Mouse (Mus musculus) small intestine, adult 2 months (tissue): ENCODE measurements around the gene Glp2r. TPM values are rescaled to one million over a fixed set of nuclear protein-coding genes. Genes with fewer than 3 reads are reported as not detected.

Experiments
- H3K27ac ChIP-seq: fragments of 200-500 bp; 2 replicates; pipeline ENCODE4 v1.5.1; 2012; ENCODE audit warnings: low read depth, low read length, control low read depth, inconsistent platforms; ENCODE audit not compliant: insufficient read depth
- H3K27me3 ChIP-seq: fragments of 200-500 bp; 2 replicates; pipeline ENCODE4 v1.6.1; 2012; ENCODE audit warnings: mild to moderate bottlenecking, moderate library complexity, low read length, inconsistent platforms; ENCODE audit not compliant: control insufficient read depth, insufficient read depth
- H3K36me3 ChIP-seq: fragments of 200-500 bp; 2 replicates; pipeline ENCODE4 v1.6.1; 2012; ENCODE audit warnings: mild to moderate bottlenecking, low read length, control low read depth, inconsistent platforms; ENCODE audit not compliant: control insufficient read depth, insufficient read depth
- H3K4me1 ChIP-seq: fragments of 200-500 bp; 2 replicates; pipeline ENCODE4 v1.6.1; 2012; ENCODE audit warnings: low read length, inconsistent platforms, mixed read lengths; ENCODE audit not compliant: control insufficient read depth, insufficient read depth, insufficient read length
- H3K4me3 ChIP-seq: fragments of 200-500 bp; 2 replicates; pipeline ENCODE4 v1.5.1; 2012; ENCODE audit warnings: low read depth, mild to moderate bottlenecking, control low read depth, inconsistent platforms, low read length, moderate library complexity
- CTCF ChIP-seq: fragments of 200-500 bp; IDR thresholded peaks from 2 replicates; pipeline ENCODE4 v1.5.1; 2012; ENCODE audit warnings: low read depth, mild to moderate bottlenecking, control low read depth, inconsistent platforms, low read length, moderate library complexity, mixed read lengths; ENCODE audit not compliant: insufficient replicate concordance, insufficient read length; ENCODE audit errors: extremely low read depth
- POLR2A ChIP-seq: fragments of 200-500 bp; IDR thresholded peaks from 2 replicates; pipeline ENCODE4 v1.6.1; 2012; ENCODE audit warnings: low read depth, mild to moderate bottlenecking, control low read depth, inconsistent platforms, low read length, moderate library complexity
- WGBS: fragments of 180-500 bp; shearing (Covaris S2); methylation state at CpG from one replicate; pipeline ENCODE4 v1.1.7; 2018; 5-methylcytosine and 5-hydroxymethylcytosine counted together
- polyA plus RNA-seq: library from polyadenylated mRNA; depleted of rRNA; stranded (reverse); fragments of >200 nt; gene quantifications from 2 replicates; pipeline ENCODE4 v1.2.3, GENCODE M21; 2012; rRNA removed

Glp2r gene
- polyA plus RNA-seq, 1 experiment, result 2.1 TPM

- Histone ChIP-seq H3K36me3 (no peaks in the 10 kb centered on the region), H3K4me3 (no peak overlapping the region), H3K4me1 (peaks cover 3% of the 10 kb centered on the region; the same call in 1 of the 2 replicates), H3K27ac (no peak overlapping the region), H3K27me3 (no peaks in the 10 kb centered on the region)
- TF ChIP-seq POLR2A (no peak), CTCF (no peak)
- WGBS, result 66% methylated on average over 3 of the region's 3 CpGs
These were observed 137.2 kb downstream of the Glp2r start for GRCm38 (mm10) chr11:67633620-67634229.

DNA sequence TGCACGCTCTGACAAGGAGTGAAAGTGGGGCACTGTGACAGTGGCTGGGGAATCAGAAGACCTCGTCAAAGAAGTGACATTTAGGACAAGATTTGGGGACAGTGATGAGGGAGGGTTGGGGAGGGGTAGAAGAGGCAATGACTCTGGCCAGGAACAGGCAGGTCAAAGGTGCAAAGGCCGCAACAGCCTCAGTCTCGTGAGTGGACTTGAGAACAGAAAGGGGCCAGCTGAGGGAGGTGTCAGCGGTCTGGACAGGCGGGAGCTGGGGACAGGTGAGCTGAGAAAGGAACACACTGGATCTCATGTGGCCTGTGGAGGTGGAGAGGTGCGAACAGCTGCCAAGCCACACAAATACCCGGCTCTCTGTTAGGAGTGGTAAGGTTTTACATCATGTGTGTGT is 138.0 kb downstream of the Glp2r start:
- H3K4me3 ChIP-seq, result no peak overlapping the region
- 67% methylated on average over 8 of the region's 8 CpGs for WGBS
- H3K27me3 ChIP-seq, result no peaks in the 10 kb centered on the region
- H3K27ac ChIP-seq, result no peak overlapping the region
- peaks cover 3% of the 10 kb centered on the region; the same call in 1 of the 2 replicates for H3K4me1 ChIP-seq
- TF ChIP-seq POLR2A, result no peak
- no peak for TF ChIP-seq CTCF
- no peaks in the 10 kb centered on the region for H3K36me3 ChIP-seq

GRCm38 (mm10) chr11:67628522-67628921 is 142.4 kb downstream of the Glp2r start:
- H3K36me3 ChIP-seq, result no peaks in the 10 kb centered on the region
- H3K4me3 ChIP-seq, result no peak overlapping the region
- TF ChIP-seq CTCF, result no peak
- no peak for TF ChIP-seq POLR2A
- 43% methylated on average over 2 of the region's 2 CpGs for WGBS
- no peaks in the 10 kb centered on the region for H3K27me3 ChIP-seq
- H3K27ac ChIP-seq, result no peak overlapping the region
- H3K4me1 ChIP-seq, result peaks cover 3% of the 10 kb centered on the region; the same call in 1 of the 2 replicates

- Histone ChIP-seq H3K27ac (no peak overlapping the region), H3K27me3 (no peaks in the 10 kb centered on the region), H3K36me3 (no peaks in the 10 kb centered on the region), H3K4me1 (no peaks in the 10 kb centered on the region; the same call in 1 of the 2 replicates), H3K4me3 (no peak overlapping the region)
- TF ChIP-seq POLR2A, result no peak
- no peak for TF ChIP-seq CTCF
- 72% methylated on average over 7 of the region's 7 CpGs for WGBS
These were observed 143.8 kb downstream of the Glp2r start for GRCm38 (mm10) chr11:67627179-67627578.

DNA sequence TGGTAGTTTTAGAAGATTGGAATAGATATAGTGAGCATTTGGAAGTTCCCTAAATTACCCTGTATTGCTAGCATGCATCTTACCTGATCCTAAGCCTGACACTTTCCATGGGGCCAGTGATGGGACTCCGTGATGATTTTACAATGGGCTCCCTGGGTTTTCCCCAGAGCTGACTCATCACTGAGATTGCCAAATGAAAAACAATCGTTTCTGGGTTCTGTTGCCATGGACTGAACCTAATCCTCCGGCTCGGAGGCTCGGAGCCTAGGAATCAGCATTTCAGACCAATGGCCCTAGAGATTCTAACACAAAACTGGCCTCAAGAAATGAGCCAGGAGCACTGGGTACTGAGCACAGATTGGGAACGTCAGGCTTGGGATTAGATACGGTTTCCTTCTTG is 148.6 kb downstream of the Glp2r start:
- H3K36me3 ChIP-seq, result no peaks in the 10 kb centered on the region
- no peaks in the 10 kb centered on the region for H3K27me3 ChIP-seq
- no peak for TF ChIP-seq CTCF
- no peak for TF ChIP-seq POLR2A
- WGBS, result 66% methylated on average over 7 of the region's 7 CpGs
- H3K4me1 ChIP-seq, result no peaks in the 10 kb centered on the region
- H3K4me3 ChIP-seq, result no peak overlapping the region
- no peak overlapping the region for H3K27ac ChIP-seq

DNA sequence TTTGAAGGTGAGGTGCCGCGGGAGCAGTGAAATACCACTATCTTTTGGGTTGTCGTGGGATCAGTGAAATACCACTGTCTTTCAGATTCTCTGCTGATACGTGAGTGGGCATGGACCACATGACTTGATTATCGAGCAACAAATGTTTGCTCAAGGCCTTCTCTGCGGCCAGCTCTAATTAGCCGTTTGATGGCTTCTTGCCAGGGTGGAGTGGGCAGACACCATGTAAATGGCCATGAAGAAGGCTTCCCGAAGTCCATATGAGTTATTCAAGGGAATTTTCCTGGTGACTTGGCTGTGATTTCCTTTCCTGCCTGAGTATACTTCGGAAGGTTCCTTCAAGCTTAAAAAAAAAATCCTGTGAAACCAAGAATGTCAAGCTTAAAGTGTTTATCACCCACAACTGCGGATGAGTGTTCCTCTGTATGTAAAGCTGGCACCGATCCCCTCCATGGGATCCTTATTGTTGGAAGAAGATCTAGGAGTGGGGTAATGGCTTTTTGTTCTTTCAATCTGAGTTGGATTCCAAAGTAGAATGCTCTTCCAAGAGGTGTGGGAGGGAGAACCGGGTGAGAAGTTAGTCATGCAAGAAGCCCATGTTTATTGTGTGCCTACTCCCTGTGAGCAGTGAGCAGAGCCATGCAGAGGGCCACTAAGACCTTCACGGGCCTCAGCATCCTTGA is 154.3 kb downstream of the Glp2r start:
- WGBS, result 68% methylated on average over 13 of the region's 13 CpGs
- no peaks in the 10 kb centered on the region for H3K4me1 ChIP-seq
- no peak overlapping the region for H3K27ac ChIP-seq
- H3K27me3 ChIP-seq, result no peaks in the 10 kb centered on the region
- no peak overlapping the region for H3K4me3 ChIP-seq
- no peak for TF ChIP-seq CTCF
- no peak for TF ChIP-seq POLR2A
- no peaks in the 10 kb centered on the region for H3K36me3 ChIP-seq

DNA sequence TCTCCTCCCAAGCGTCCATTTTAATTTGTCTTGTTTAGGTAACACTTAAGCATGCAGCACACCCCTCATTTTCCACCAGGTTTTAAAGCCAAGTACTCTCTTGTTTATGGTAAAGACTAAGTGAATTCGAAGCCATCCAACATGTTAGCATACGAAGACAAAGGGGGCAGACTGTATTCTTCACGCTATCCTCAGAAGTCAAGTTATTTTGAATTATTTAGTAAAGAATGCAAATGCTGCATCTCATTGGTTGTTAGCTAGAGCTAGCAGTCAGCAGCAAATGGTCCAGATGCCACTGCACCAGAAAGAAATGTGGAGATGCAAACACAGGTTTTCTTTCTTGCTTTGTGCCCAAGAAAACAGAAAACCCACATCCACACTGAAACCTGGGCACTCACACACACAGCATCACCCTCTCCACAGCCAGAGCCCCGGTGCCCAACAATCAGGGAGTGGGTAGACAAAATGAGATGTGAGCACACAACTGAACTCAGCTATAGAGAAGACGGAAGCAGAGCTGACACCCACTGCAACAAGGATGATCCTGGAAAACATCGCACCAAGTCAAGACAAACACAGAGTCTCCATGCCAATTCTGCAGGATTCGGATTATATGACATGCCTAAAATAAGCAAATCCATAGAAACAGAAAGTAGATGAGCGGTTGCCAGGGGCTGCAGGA is 158.7 kb downstream of the Glp2r start:
- TF ChIP-seq POLR2A (no peak), CTCF (no peak)
- Histone ChIP-seq H3K4me3 (no peak overlapping the region), H3K36me3 (no peaks in the 10 kb centered on the region), H3K27ac (no peak overlapping the region), H3K27me3 (no peaks in the 10 kb centered on the region), H3K4me1 (no peaks in the 10 kb centered on the region)
- WGBS, result 79% methylated on average over 9 of the region's 9 CpGs

Other genes starting within 250 kb of the Glp2r start
- not detected in 2 replicates for gene Rcvrn, start 75.8 kb downstream of the Glp2r start, polyA plus RNA-seq
- 0.13 TPM in 1 of 2 replicates, not detected in the other for gene Gsg1l2, start 3.5 kb upstream of the Glp2r start, polyA plus RNA-seq
- gene Dhrs7c, start 27.0 kb upstream of the Glp2r start, polyA plus RNA-seq, result not detected in 2 replicates
- gene Usp43, start 151.0 kb upstream of the Glp2r start, polyA plus RNA-seq, result 7.8 and 17.3 TPM in 2 replicates
- 0.29 TPM in 1 of 2 replicates, not detected in the other for gene Cfap52, start 194.5 kb upstream of the Glp2r start, polyA plus RNA-seq
- 1.2 and 2.4 TPM in 2 replicates for gene Stx8, start 195.0 kb upstream of the Glp2r start, polyA plus RNA-seq